Mouse (Mus musculus): ENCODE results near the gene Naa80. TPM values are rescaled to one million over a fixed set of nuclear protein-coding genes. Genes with fewer than 3 reads are reported as not detected.

Naa80 gene
- polyA plus RNA-seq, 1 experiment: 18.6 TPM

DNA sequence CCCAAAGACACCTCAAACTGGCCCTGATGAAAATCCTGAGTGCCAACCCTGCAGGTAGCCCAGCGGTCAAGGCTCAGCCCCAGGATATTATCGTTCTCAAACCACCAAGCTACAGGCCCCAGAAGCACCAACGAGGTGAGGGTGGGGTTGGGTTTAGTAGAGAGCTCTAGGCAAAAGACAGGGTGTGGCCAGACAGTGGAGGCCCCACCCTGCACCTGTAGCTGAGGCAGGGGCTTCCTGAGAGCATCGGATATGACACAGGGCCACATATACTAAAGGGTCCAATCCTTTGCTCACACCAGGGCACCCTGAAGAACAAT lies 50.7 kb downstream of the Naa80 start:
- Histone ChIP-seq H3K4me3 (ENCODE audit: low read depth, low read length) (peak overlapping the region; percentile 29), H3K4me1 (ENCODE audit: control insufficient read depth, insufficient read depth, low read length) (peaks cover 18% of the 10 kb centered on the region), H3K27me3 (ENCODE audit: control insufficient read depth, insufficient read depth, low read length, poor library complexity, severe bottlenecking) (no peaks in the 10 kb centered on the region), H3K9ac (ENCODE audit: low read depth, poor library complexity, severe bottlenecking) (peak overlapping the region; percentile 10; the same call in 1 of the 2 replicates), H3K27ac (ENCODE audit: insufficient read depth, low read length) (peak overlapping the region; percentile 56; the same call in 1 of the 2 replicates), H3K9me3 (replicated peaks; ENCODE audit: control insufficient read depth, insufficient read depth, low read length, poor library complexity, severe bottlenecking) (no peaks in the 10 kb centered on the region), H3K36me3 (ENCODE audit: control insufficient read depth, insufficient read depth, low read length, poor library complexity, severe bottlenecking) (no peaks in the 10 kb centered on the region)
- no peak for TF ChIP-seq CTCF (IDR thresholded peaks at IDR 0.05; ENCODE audit: low read depth, low read length)
- peak; percentile 89 for TF ChIP-seq EP300 (IDR thresholded peaks at IDR 0.05; ENCODE audit: insufficient read depth, low read depth, low read length)

DNA sequence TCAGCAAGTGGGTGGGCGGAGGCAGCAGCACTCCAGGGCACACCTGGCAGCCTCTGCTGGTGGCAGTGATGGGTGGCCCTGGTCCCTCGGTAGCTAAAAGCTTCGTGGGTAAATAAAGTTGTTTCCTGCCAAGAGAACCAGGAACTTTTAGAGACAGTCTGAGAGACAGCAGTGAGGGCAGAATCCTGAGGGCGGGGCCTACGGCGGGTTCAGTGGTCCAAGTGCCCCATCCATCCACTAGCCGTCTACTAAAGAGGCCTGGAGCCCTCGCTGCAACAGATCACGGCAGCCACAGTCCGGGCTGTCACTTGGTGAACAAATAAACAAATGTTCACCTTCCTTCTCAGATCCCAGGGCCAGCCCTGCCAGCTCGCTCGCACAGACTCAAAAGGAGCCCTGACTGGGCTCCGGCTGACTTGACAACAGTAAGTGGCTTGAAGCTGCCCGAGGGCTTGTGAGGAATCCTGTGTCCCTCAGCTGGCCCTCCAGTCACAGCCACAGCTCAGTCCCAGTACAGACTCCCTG lies 51.3 kb downstream of the Naa80 start:
- H3K4me3 ChIP-seq (ENCODE audit: low read depth, low read length): peak overlapping the region; percentile 19
- peak overlapping the region; percentile 37; the same call in 1 of the 2 replicates for H3K27ac ChIP-seq (ENCODE audit: insufficient read depth, low read length)
- peaks cover 17% of the 10 kb centered on the region for H3K4me1 ChIP-seq (ENCODE audit: control insufficient read depth, insufficient read depth, low read length)
- TF ChIP-seq EP300 (IDR thresholded peaks at IDR 0.05; ENCODE audit: insufficient read depth, low read depth, low read length) (no peak), POLR2A (IDR thresholded peaks at IDR 0.05; ENCODE audit: insufficient read depth, low read length) (no peak), CTCF (IDR thresholded peaks at IDR 0.05; ENCODE audit: low read depth, low read length) (no peak)
- no peaks in the 10 kb centered on the region for H3K36me3 ChIP-seq (ENCODE audit: control insufficient read depth, insufficient read depth, low read length, poor library complexity, severe bottlenecking)
- H3K9ac ChIP-seq (ENCODE audit: low read depth, poor library complexity, severe bottlenecking): peak overlapping the region; percentile 5; the same call in 1 of the 2 replicates
- no peaks in the 10 kb centered on the region for H3K27me3 ChIP-seq (ENCODE audit: control insufficient read depth, insufficient read depth, low read length, poor library complexity, severe bottlenecking)
- no peaks in the 10 kb centered on the region for H3K9me3 ChIP-seq (replicated peaks; ENCODE audit: control insufficient read depth, insufficient read depth, low read length, poor library complexity, severe bottlenecking)

DNA sequence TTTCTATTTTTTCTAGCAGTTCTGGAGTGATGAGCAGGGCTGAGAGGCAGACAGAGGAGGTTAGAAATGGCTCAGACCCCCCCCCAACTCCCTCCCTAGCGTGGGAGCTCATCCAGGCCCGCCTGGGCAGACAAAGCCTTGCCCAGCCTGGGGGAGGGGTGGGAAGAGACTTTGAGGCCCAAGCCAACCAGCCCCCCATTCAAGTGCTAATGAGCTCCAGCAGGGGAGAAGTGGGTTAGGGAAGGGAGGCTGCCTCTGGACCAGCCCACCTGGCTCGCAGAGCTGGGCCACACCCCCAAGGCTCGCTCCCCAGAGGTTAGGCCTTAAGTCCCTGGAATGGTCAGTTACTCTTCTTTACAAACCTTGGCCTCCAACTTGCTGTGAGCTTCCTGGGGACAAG lies 51.9 kb downstream of the Naa80 start:
- no peak overlapping the region for H3K4me3 ChIP-seq (ENCODE audit: low read depth, low read length)
- 0 out of 2 replicates have a peak overlapping the region, but pooled peaks have one; percentile 5 for H3K9ac ChIP-seq (ENCODE audit: low read depth, poor library complexity, severe bottlenecking)
- peak; percentile 99 for TF ChIP-seq EP300 (IDR thresholded peaks at IDR 0.05; ENCODE audit: insufficient read depth, low read depth, low read length)
- TF ChIP-seq CTCF (IDR thresholded peaks at IDR 0.05; ENCODE audit: low read depth, low read length): no peak
- peak overlapping the region; percentile 37 for H3K27ac ChIP-seq (ENCODE audit: insufficient read depth, low read length)
- H3K4me1 ChIP-seq (ENCODE audit: control insufficient read depth, insufficient read depth, low read length): peaks cover 14% of the 10 kb centered on the region
- H3K9me3 ChIP-seq (replicated peaks; ENCODE audit: control insufficient read depth, insufficient read depth, low read length, poor library complexity, severe bottlenecking): no peaks in the 10 kb centered on the region
- no peaks in the 10 kb centered on the region for H3K27me3 ChIP-seq (ENCODE audit: control insufficient read depth, insufficient read depth, low read length, poor library complexity, severe bottlenecking)
- H3K36me3 ChIP-seq (ENCODE audit: control insufficient read depth, insufficient read depth, low read length, poor library complexity, severe bottlenecking): no peaks in the 10 kb centered on the region

DNA sequence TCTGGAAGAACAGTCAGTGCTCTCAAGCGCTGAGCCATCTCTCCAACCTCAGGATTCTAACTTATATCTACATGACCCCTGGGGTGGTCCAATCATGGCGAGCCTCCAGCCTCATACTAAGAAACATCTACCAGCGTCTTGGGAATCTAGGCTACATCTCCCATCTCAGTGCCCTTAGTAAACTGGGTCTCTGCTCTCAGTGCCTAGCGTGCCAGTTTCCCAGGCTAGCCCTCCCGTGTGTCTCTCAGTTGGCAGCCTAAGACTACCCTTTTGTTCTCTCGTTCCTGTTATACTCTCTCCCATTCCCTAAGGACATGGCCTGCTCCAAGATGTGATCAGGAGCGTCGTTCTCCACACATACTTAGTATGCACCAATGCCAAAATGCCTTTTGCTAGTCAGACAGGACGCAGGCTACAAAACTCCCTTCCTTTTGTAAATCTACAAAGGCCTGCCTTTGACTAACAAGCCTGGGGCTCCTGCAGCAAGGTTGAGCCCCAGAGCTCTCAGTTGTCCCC lies 52.7 kb downstream of the Naa80 start:
- Histone ChIP-seq H3K36me3 (ENCODE audit: control insufficient read depth, insufficient read depth, low read length, poor library complexity, severe bottlenecking) (no peaks in the 10 kb centered on the region), H3K9me3 (replicated peaks; ENCODE audit: control insufficient read depth, insufficient read depth, low read length, poor library complexity, severe bottlenecking) (no peaks in the 10 kb centered on the region), H3K4me1 (ENCODE audit: control insufficient read depth, insufficient read depth, low read length) (peaks cover 14% of the 10 kb centered on the region), H3K9ac (ENCODE audit: low read depth, poor library complexity, severe bottlenecking) (no peak overlapping the region), H3K27ac (ENCODE audit: insufficient read depth, low read length) (no peak overlapping the region), H3K4me3 (ENCODE audit: low read depth, low read length) (no peak overlapping the region), H3K27me3 (ENCODE audit: control insufficient read depth, insufficient read depth, low read length, poor library complexity, severe bottlenecking) (no peaks in the 10 kb centered on the region)
- TF ChIP-seq EP300 (IDR thresholded peaks at IDR 0.05; ENCODE audit: insufficient read depth, low read depth, low read length) (no peak), POLR2A (IDR thresholded peaks at IDR 0.05; ENCODE audit: insufficient read depth, low read length) (no peak), CTCF (IDR thresholded peaks at IDR 0.05; ENCODE audit: low read depth, low read length) (no peak)

- Histone ChIP-seq H3K4me3 (ENCODE audit: low read depth, low read length) (no peak overlapping the region), H3K9ac (ENCODE audit: low read depth, poor library complexity, severe bottlenecking) (no peak overlapping the region), H3K9me3 (replicated peaks; ENCODE audit: control insufficient read depth, insufficient read depth, low read length, poor library complexity, severe bottlenecking) (no peaks in the 10 kb centered on the region), H3K4me1 (ENCODE audit: control insufficient read depth, insufficient read depth, low read length) (peaks cover 14% of the 10 kb centered on the region), H3K27me3 (ENCODE audit: control insufficient read depth, insufficient read depth, low read length, poor library complexity, severe bottlenecking) (no peaks in the 10 kb centered on the region), H3K27ac (ENCODE audit: insufficient read depth, low read length) (no peak overlapping the region), H3K36me3 (ENCODE audit: control insufficient read depth, insufficient read depth, low read length, poor library complexity, severe bottlenecking) (no peaks in the 10 kb centered on the region)
- no peak for TF ChIP-seq POLR2A (IDR thresholded peaks at IDR 0.05; ENCODE audit: insufficient read depth, low read length)
- TF ChIP-seq EP300 (IDR thresholded peaks at IDR 0.05; ENCODE audit: insufficient read depth, low read depth, low read length): no peak
- no peak for TF ChIP-seq CTCF (IDR thresholded peaks at IDR 0.05; ENCODE audit: low read depth, low read length)
Observed at GRCm38 (mm10) chr9:107631861-107632260, 53.2 kb downstream of the Naa80 start.

DNA sequence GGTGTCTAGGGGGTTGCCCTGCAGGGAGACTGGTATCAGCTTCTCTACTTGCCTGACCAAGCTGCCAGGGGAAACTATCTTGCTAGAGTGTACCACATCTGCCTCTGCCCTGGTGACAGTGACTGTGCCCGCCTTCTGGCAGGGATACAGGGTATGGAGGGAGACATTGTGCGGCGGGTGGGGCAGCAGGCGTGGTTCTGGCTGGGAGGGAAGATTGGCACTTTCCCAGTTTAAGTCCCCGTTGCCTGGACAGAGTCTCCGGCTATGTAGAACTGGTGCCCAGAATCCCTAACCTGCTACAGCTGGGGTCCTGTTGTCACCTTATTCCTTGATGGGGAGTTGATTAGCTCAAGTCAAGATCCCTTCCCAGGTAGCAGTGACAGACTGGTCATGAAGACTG lies 53.8 kb downstream of the Naa80 start:
- TF ChIP-seq CTCF (IDR thresholded peaks at IDR 0.05; ENCODE audit: low read depth, low read length) (no peak), EP300 (IDR thresholded peaks at IDR 0.05; ENCODE audit: insufficient read depth, low read depth, low read length) (no peak), POLR2A (IDR thresholded peaks at IDR 0.05; ENCODE audit: insufficient read depth, low read length) (no peak)
- peak overlapping the region; percentile 84; the same call in 1 of the 2 replicates for H3K4me3 ChIP-seq (ENCODE audit: low read depth, low read length)
- peaks cover 14% of the 10 kb centered on the region for H3K4me1 ChIP-seq (ENCODE audit: control insufficient read depth, insufficient read depth, low read length)
- H3K27ac ChIP-seq (ENCODE audit: insufficient read depth, low read length): no peak overlapping the region
- H3K36me3 ChIP-seq (ENCODE audit: control insufficient read depth, insufficient read depth, low read length, poor library complexity, severe bottlenecking): no peaks in the 10 kb centered on the region
- H3K9ac ChIP-seq (ENCODE audit: low read depth, poor library complexity, severe bottlenecking): peak overlapping the region; percentile 89
- no peaks in the 10 kb centered on the region for H3K9me3 ChIP-seq (replicated peaks; ENCODE audit: control insufficient read depth, insufficient read depth, low read length, poor library complexity, severe bottlenecking)
- H3K27me3 ChIP-seq (ENCODE audit: control insufficient read depth, insufficient read depth, low read length, poor library complexity, severe bottlenecking): no peaks in the 10 kb centered on the region
